Mouse (Mus musculus) CD8-positive naive resting alpha-beta T cell, adult 2 months (primary cell): ENCODE data around the gene Tbc1d9b.

Experiments
- DNase-seq, 2 experiments: peaks; one replicate each; pipeline ENCODE4 v3.0.0; 2022; ENCODE audit warnings: low read depth in 2 of 2, low spot score in 2 of 2

The Tbc1d9b gene

GRCm38 (mm10) chr11:50207344-50207743 is 76.1 kb downstream of the Tbc1d9b start:
- no peak for DNase-seq

GRCm38 (mm10) chr11:50208039-50208438 is 76.8 kb downstream of the Tbc1d9b start:
- DNase-seq = no peak

GRCm38 (mm10) chr11:50210101-50210504 is 78.9 kb downstream of the Tbc1d9b start:
- peak; percentile 84 to 92 for DNase-seq

GRCm38 (mm10) chr11:50210505-50211151 is 79.4 kb downstream of the Tbc1d9b start, which contains the start of the genes Sqstm1 and Mgat4b:
TSS of gene Sqstm1 (minus strand) at chr11:50210827.
TSS of gene Mgat4b (plus strand) at chr11:50210890.
- DNase-seq = peak; percentile 79 to 84

- no peak for DNase-seq
Observed at GRCm38 (mm10) chr11:50211322-50212059, 80.3 kb downstream of the Tbc1d9b start.

- DNase-seq = no peak
Observed at GRCm38 (mm10) chr11:50212060-50212739, 81.0 kb downstream of the Tbc1d9b start.

GRCm38 (mm10) chr11:50212848-50213758 is 81.9 kb downstream of the Tbc1d9b start:
- no peak for DNase-seq

GRCm38 (mm10) chr11:50214631-50215030 is 83.4 kb downstream of the Tbc1d9b start:
- no peak for DNase-seq

- DNase-seq = no peak
Observed at GRCm38 (mm10) chr11:50215633-50216032, 84.4 kb downstream of the Tbc1d9b start.

GRCm38 (mm10) chr11:50216724-50217366 is 85.6 kb downstream of the Tbc1d9b start:
- no peak for DNase-seq

GRCm38 (mm10) chr11:50217811-50218210 is 86.6 kb downstream of the Tbc1d9b start:
- no peak for DNase-seq

GRCm38 (mm10) chr11:50219833-50220232 is 88.6 kb downstream of the Tbc1d9b start:
- DNase-seq = no peak
